Mouse (Mus musculus): ENCODE results near the gene Elp1.

- TF ChIP-seq CTCF (IDR thresholded peaks at IDR 0.05; ENCODE audit: low read depth, low read length) (no peak), GATA2 (IDR thresholded peaks at IDR 0.05; ENCODE audit: borderline replicate concordance, low read depth, low read length) (no peak), TAL1 (conservative IDR thresholded peaks at IDR 0.05; ENCODE audit: low read depth, low read length) (no peak), GATA1 (IDR thresholded peaks at IDR 0.05; ENCODE audit: borderline replicate concordance, low read length) (no peak), POLR2AphosphoS5 (IDR thresholded peaks at IDR 0.05; ENCODE audit: insufficient replicate concordance, low read depth, low read length) (no peak)
Measured at GRCm38 (mm10) chr4:56844911-56845310, 42.8 kb upstream of the Elp1 start.
